Mouse (Mus musculus) forebrain, embryonic 16.5 days (tissue): ENCODE measurements around the gene Nek7. TPM values are rescaled to one million over a fixed set of nuclear protein-coding genes. Genes with fewer than 3 reads are reported as not detected.

Experiments used
- ATAC-seq: fragments of 200-750 bp; cut with Nextera tagmentation; 2 replicates; pipeline ENCODE4 v1.8.0; 2017; ENCODE audit warnings: mild to moderate bottlenecking, moderate library complexity
- H3K27ac ChIP-seq: fragments of 300-500 bp; sonication (generic); 2 replicates; pipeline ENCODE4 v1.5.1; 2014; ENCODE audit warnings: low read length, control low read depth
- H3K27me3 ChIP-seq: fragments of 300-500 bp; sonication (generic); replicated peaks from 2 replicates; pipeline ENCODE4 v1.6.1; 2014; ENCODE audit warnings: low read length; ENCODE audit not compliant: control insufficient read depth, insufficient read depth
- H3K36me3 ChIP-seq: fragments of 300-500 bp; sonication (generic); 2 replicates; pipeline ENCODE4 v1.6.1; 2014; ENCODE audit not compliant: control insufficient read depth, insufficient read depth
- H3K4me1 ChIP-seq: fragments of 300-500 bp; sonication (generic); replicated peaks from 2 replicates; pipeline ENCODE4 v1.6.1; 2014; ENCODE audit warnings: low read length; ENCODE audit not compliant: control insufficient read depth, insufficient read depth
- H3K4me2 ChIP-seq: fragments of 300-500 bp; sonication (generic); 2 replicates; pipeline ENCODE4 v1.6.1; 2014; ENCODE audit warnings: mild to moderate bottlenecking, low read length, control low read depth
- H3K4me3 ChIP-seq: fragments of 300-500 bp; sonication (generic); replicated peaks from 2 replicates; pipeline ENCODE4 v1.5.1; 2014; ENCODE audit warnings: mild to moderate bottlenecking, low read length, control low read depth
- H3K9ac ChIP-seq: fragments of 300-500 bp; sonication (generic); replicated peaks from 2 replicates; pipeline ENCODE4 v1.6.1; 2014; ENCODE audit warnings: low read depth, low read length, control low read depth
- H3K9me3 ChIP-seq: fragments of 300-500 bp; sonication (generic); 2 replicates; pipeline ENCODE4 v1.6.1; 2016; ENCODE audit warnings: low read length; ENCODE audit not compliant: control insufficient read depth
- WGBS: fragments of 180-500 bp; shearing (Covaris S2); extraction: QIAGEN DNeasy Blood & Tissue Kit; methylation state at CpG from one replicate; pipeline ENCODE4 v1.1.7; 2014; 5-methylcytosine and 5-hydroxymethylcytosine counted together
- polyA plus RNA-seq: library from polyadenylated mRNA; unstranded; fragments of >200 nt; fragmentation: Nextera tagmentation; extraction: Ambion mirVana; gene quantifications from 2 replicates; pipeline ENCODE4 v1.2.1, GENCODE M21; 2015

Nek7 gene
- polyA plus RNA-seq, 1 experiment from 2014 or later, result 9.5 TPM

DNA sequence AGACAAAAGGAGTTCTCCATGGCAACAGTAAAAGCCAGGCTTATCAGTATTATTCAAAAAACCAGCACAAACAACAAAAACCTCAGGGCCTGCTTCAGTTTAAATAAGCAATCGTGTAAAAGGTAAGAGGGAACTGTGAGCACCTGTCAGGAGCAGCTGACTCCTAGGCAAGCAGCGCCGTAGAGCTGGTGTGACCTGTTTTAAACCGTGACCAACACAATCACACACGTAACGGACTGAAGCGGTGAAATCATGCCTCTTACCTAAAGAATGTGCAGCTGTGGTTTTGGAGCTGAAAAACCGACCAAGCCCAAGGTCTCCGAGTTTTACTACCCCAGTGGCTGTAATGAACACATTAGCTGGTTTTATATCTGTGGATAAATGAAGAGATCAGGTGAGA is 104.6 kb downstream of the Nek7 start:
- peaks cover 3% of the 10 kb centered on the region for H3K4me1 ChIP-seq
- no peak overlapping the region for H3K9ac ChIP-seq
- no peak overlapping the region for H3K27ac ChIP-seq
- ATAC-seq, result peak; percentile 33; the same call in 1 of the 2 replicates
- 69% methylated on average over 9 of the region's 9 CpGs for WGBS
- H3K27me3 ChIP-seq, result no peaks in the 10 kb centered on the region
- no peak overlapping the region for H3K4me3 ChIP-seq
- no peaks in the 10 kb centered on the region for H3K36me3 ChIP-seq
- no peaks in the 10 kb centered on the region for H3K9me3 ChIP-seq
- no peak overlapping the region for H3K4me2 ChIP-seq

DNA sequence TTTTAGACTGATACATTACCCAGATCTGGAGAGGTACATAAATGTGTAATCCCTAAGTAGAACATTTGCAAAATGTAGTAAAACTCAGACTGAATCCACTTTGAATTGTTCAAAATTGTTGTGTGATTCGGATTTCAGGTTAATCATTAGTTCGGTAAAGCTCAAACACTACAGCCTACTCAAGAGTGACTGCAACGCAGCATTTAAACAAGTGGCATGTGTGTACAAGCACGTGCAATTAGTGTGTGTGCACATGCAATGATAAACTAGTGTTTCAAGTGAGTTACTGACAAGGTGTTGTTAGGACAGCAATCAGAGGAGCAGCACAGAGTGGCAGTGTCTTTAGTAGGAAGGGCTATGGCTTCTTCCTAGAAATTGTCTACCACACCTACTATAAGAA is 106.0 kb downstream of the Nek7 start:
- 81% methylated on average over 4 of the region's 4 CpGs for WGBS
- no peak overlapping the region for H3K4me3 ChIP-seq
- H3K27me3 ChIP-seq, result no peaks in the 10 kb centered on the region
- no peak overlapping the region for H3K4me2 ChIP-seq
- no peak overlapping the region for H3K27ac ChIP-seq
- no peak overlapping the region for H3K9ac ChIP-seq
- peaks cover 3% of the 10 kb centered on the region for H3K4me1 ChIP-seq
- H3K9me3 ChIP-seq, result no peaks in the 10 kb centered on the region
- no peak for ATAC-seq
- no peaks in the 10 kb centered on the region for H3K36me3 ChIP-seq

DNA sequence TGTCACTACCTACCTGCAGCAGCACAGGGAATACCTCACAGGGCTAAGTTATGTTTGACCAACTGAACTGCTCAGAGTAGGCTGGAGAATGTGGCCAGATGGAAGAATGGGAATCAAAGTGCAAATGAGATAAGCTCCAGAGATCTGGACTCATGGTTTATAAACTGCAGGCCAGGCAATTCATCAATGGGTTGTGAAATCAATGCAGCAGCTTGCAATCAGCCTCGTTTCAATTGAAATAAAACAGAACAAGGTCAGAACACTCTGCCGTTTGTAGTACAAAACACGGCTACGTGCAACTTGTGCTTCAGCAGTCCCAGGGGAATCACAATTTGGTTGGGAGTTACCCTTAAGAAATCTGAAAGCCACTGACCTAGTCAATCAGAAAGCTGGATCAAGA is 109.4 kb downstream of the Nek7 start:
- H3K36me3 ChIP-seq, result no peaks in the 10 kb centered on the region
- WGBS, result 68% methylated on average over 4 of the region's 4 CpGs
- H3K9ac ChIP-seq, result no peak overlapping the region
- H3K4me3 ChIP-seq, result no peak overlapping the region
- H3K27me3 ChIP-seq, result no peaks in the 10 kb centered on the region
- no peak for ATAC-seq
- H3K4me1 ChIP-seq, result peaks cover 9% of the 10 kb centered on the region
- no peaks in the 10 kb centered on the region for H3K9me3 ChIP-seq
- no peak overlapping the region for H3K27ac ChIP-seq
- no peak overlapping the region for H3K4me2 ChIP-seq

- Histone ChIP-seq H3K36me3 (no peaks in the 10 kb centered on the region), H3K4me3 (no peak overlapping the region), H3K9me3 (no peaks in the 10 kb centered on the region), H3K9ac (no peak overlapping the region), H3K4me2 (0 out of 2 replicates have a peak overlapping the region, but pooled peaks have one; percentile 0), H3K4me1 (peaks cover 9% of the 10 kb centered on the region), H3K27me3 (no peaks in the 10 kb centered on the region), H3K27ac (no peak overlapping the region)
- peak; percentile 45 for ATAC-seq
- 31% methylated on average over 13 of the region's 13 CpGs for WGBS
Measured at GRCm38 (mm10) chr1:138507446-138508043, 112.4 kb downstream of the Nek7 start.

DNA sequence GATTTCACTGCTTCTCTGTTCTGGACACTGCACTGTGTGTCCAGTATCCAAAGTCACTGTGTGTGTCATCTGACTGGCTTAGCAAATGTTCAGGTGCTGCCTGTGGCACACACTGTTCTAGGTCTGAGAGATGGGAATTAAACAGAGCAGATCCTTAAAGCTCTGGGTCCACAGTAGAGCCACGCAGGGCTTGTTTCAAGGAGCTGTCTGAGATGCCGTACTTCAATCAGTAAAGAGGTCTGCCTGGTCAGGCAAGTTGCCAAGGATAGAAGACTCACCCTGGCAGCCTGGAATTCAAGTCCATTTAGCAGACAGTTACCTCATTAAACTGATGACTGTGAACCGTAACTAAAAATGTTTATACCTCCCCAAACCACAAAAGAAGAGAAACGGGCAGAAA is 112.9 kb downstream of the Nek7 start:
- no peak overlapping the region for H3K4me2 ChIP-seq
- 7% methylated on average over 4 of the region's 4 CpGs for WGBS

GRCm38 (mm10) chr1:138504228-138504627 is 115.7 kb downstream of the Nek7 start:
- no peak overlapping the region for H3K4me3 ChIP-seq

More for the DNA sequence above, 112.9 kb downstream of the Nek7 start:
- Histone ChIP-seq H3K27ac (no peak overlapping the region), H3K27me3 (no peaks in the 10 kb centered on the region), H3K9ac (no peak overlapping the region), H3K36me3 (no peaks in the 10 kb centered on the region), H3K4me3 (no peak overlapping the region), H3K9me3 (no peaks in the 10 kb centered on the region), H3K4me1 (peaks cover 9% of the 10 kb centered on the region)
- peak; percentile 64 for ATAC-seq

DNA sequence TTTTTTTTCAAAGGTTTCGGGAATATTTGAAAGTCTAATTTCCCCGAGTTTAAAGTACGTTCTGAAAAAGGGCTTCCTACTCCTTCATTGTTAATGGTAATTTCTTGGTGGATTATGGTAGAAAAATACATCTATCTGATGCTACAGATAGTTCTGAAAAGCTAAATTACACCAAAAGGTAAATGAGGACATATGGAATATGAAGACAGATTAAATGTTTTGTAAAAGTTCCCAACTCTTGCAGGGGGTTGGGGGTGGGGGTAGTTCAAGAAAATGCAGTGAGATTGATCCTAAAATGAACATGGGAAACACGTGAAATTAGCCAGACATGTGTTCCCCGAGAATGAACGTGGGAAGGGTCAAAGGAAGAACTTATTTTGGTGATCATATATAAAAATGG is 119.2 kb downstream of the Nek7 start:
- H3K4me1 ChIP-seq, result peaks cover 27% of the 10 kb centered on the region
- H3K27ac ChIP-seq, result no peak overlapping the region

More at GRCm38 (mm10) chr1:138504228-138504627, 115.7 kb downstream of the Nek7 start:
- H3K9me3 ChIP-seq, result no peaks in the 10 kb centered on the region
- no peaks in the 10 kb centered on the region for H3K36me3 ChIP-seq
- ATAC-seq, result no peak
- no peaks in the 10 kb centered on the region for H3K27me3 ChIP-seq
- H3K4me2 ChIP-seq, result no peak overlapping the region
- H3K4me1 ChIP-seq, result peaks cover 18% of the 10 kb centered on the region
- H3K27ac ChIP-seq, result no peak overlapping the region
- WGBS, result 36% methylated on average over 5 of the region's 5 CpGs
- H3K9ac ChIP-seq, result no peak overlapping the region

DNA sequence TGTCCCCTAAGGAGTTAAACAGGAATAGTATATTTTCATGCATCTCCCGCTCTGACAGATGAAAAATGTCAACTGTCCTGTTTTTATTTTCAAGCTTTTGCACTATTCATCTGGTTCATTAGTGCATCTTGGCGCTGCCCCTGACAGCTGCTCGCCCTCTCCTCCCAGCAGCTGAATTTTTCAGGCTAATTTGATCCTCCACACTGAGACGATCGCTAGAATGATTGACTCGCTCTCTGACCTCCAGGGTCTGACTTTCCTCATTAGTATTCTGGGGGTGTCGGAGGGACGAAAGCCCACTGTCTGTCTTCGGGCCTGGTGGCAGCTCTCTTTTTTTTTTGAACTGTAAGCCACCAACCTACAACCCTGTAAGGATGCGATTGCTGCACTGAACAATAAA is 119.8 kb downstream of the Nek7 start:
- 2% methylated on average over 10 of the region's 10 CpGs for WGBS
- Histone ChIP-seq H3K9ac (peak overlapping the region; percentile 4; the same call in 1 of the 2 replicates), H3K4me1 (peaks cover 27% of the 10 kb centered on the region)

More for the DNA sequence above, 119.2 kb downstream of the Nek7 start:
- no peaks in the 10 kb centered on the region for H3K9me3 ChIP-seq
- no peak overlapping the region for H3K4me2 ChIP-seq
- no peaks in the 10 kb centered on the region for H3K27me3 ChIP-seq
- no peak for ATAC-seq
- no peaks in the 10 kb centered on the region for H3K36me3 ChIP-seq
- no peak overlapping the region for H3K9ac ChIP-seq
- H3K4me3 ChIP-seq, result no peak overlapping the region
- 7% methylated on average over 6 of the region's 6 CpGs for WGBS

GRCm38 (mm10) chr1:138499461-138499860 is 120.5 kb downstream of the Nek7 start:
- Histone ChIP-seq H3K27me3 (no peaks in the 10 kb centered on the region), H3K36me3 (no peaks in the 10 kb centered on the region), H3K27ac (peak overlapping the region; percentile 75), H3K4me1 (peaks cover 27% of the 10 kb centered on the region), H3K9me3 (no peaks in the 10 kb centered on the region), H3K4me3 (peak overlapping the region; percentile 24), H3K9ac (peak overlapping the region; percentile 49; the same call in 1 of the 2 replicates), H3K4me2 (peak overlapping the region; percentile 50)
- peak; percentile 66 for ATAC-seq
- WGBS, result 8% methylated on average over 9 of the region's 9 CpGs

More for the DNA sequence above, 119.8 kb downstream of the Nek7 start:
- peak overlapping the region; percentile 18; the same call in 1 of the 2 replicates for H3K4me3 ChIP-seq
- no peaks in the 10 kb centered on the region for H3K36me3 ChIP-seq
- H3K27ac ChIP-seq, result peak overlapping the region; percentile 68
- peak overlapping the region; percentile 43 for H3K4me2 ChIP-seq
- ATAC-seq, result peak; percentile 57
- no peaks in the 10 kb centered on the region for H3K9me3 ChIP-seq
- H3K27me3 ChIP-seq, result no peaks in the 10 kb centered on the region
